Mouse (Mus musculus) megakaryocyte, embryonic 14.5 days (primary cell): ENCODE measurements around the gene Adgb. TPM values are rescaled to one million over a fixed set of nuclear protein-coding genes. Genes with fewer than 3 reads are reported as not detected.
A peak's percentile ranks its signal among the peaks of the same experiment; 100 is the strongest.

ENCODE experiments used
- H3K27me3 ChIP-seq: replicated peaks from 2 replicates; pipeline ENCODE3; 2012; ENCODE audit warnings: inconsistent platforms
- H3K36me3 ChIP-seq: replicated peaks from 2 replicates; pipeline ENCODE3; 2012; ENCODE audit warnings: low read length, inconsistent platforms, mixed read lengths
- H3K4me1 ChIP-seq: 2 replicates; pipeline ENCODE4 v1.6.1; 2012; ENCODE audit warnings: inconsistent platforms
- H3K4me3 ChIP-seq: replicated peaks from 2 replicates; pipeline ENCODE3; 2012; ENCODE audit warnings: moderate library complexity, mild to moderate bottlenecking, inconsistent platforms
- H3K9me3 ChIP-seq: 2 replicates; pipeline ENCODE4 v1.6.1; 2012; ENCODE audit warnings: inconsistent platforms
- FLI1 ChIP-seq: IDR thresholded peaks from 2 replicates; pipeline ENCODE4 v1.6.1; 2012; ENCODE audit warnings: low read length, inconsistent platforms, mixed read lengths
- GATA1 ChIP-seq: IDR thresholded peaks from 3 replicates; pipeline ENCODE4 v1.6.1; 2012; ENCODE audit warnings: mixed read lengths, low read length, inconsistent platforms, borderline replicate concordance
- polyA plus RNA-seq: library from polyadenylated mRNA; stranded (reverse); fragments of >175 nt; gene quantifications from 2 replicates; pipeline ENCODE4 v1.2.3, GENCODE M21; 2012; ENCODE audit warnings: low replicate concordance; ENCODE audit not compliant: insufficient read depth

Gene Adgb
- polyA plus RNA-seq, 1 experiment: 0.13 TPM

DNA sequence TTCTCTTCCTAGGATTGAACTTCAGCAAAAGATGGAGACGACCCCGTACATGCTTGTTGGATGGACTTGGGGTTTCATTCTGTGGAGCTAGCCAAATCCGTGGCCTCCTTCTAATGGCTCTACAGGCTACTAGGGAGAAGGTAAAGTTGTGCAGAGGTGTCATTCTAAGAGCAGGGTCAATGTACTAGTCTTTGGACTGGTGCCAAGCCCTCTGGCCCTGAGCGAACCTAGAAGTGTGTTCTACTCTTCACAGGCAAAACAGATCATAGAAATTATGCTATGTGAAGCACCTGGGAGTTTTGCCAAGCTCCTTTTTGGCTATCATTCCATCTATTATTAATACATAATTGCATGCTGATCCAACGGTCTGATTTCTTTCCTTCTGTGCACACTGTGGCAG lies 157.6 kb downstream of the Adgb start:
- H3K9me3 ChIP-seq: no peaks in the 10 kb centered on the region
- TF ChIP-seq GATA1 (no peak), FLI1 (no peak)
- peaks cover 54% of the 10 kb centered on the region for H3K4me1 ChIP-seq

DNA sequence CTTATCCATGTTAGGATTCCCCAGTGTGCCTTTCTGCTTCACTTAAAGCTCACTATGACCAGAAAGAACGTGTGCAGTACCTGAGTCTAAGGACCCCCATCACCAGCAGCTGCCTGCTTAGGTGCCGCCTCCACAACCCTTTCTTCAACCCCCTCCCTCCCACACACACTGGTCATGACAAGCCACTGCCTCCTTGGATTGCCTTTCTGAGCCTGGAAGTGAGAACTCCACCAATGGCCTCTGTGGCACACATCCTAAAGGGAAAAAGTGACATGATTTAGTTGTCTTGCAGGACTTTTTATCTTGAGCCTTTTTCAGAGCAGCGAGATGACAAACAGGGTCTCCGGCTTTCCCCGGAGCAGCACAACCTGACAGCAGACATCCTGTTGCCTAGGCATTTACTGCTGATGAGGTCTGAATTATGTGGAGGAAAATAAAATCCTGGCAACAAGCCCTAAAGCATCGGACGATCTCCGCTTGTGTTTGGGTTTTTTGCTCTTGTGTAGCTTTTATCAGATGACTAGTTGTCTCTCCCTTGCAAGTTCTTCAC lies 162.2 kb downstream of the Adgb start:
- Histone ChIP-seq H3K27me3 (no peaks in the 10 kb centered on the region), H3K4me3 (no peak overlapping the region), H3K4me1 (peaks cover 50% of the 10 kb centered on the region), H3K9me3 (no peaks in the 10 kb centered on the region), H3K36me3 (peaks cover 2% of the 10 kb centered on the region)
- no peak for TF ChIP-seq FLI1
- no peak for TF ChIP-seq GATA1

More for the DNA sequence above, 157.6 kb downstream of the Adgb start:
- H3K4me3 ChIP-seq: no peak overlapping the region
- H3K36me3 ChIP-seq: peaks cover 2% of the 10 kb centered on the region
- no peaks in the 10 kb centered on the region for H3K27me3 ChIP-seq

DNA sequence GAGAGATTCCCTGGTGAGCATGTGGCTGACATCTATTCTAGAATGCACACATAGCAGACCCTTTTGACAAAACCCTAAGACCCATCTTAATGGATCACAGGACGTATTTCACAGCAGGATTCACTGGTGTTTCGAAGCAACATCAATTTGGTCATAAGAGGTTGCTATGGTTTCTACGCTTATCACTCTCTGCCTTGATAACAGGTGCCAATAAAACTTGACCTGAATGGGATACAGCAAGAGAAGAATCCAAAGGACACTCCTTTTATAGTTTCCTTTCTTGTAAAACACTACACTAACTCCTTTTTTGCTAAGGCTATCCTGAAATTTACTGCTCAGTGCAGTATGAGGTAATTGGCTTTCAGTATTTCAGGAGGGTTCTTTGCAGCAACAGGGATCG lies 163.1 kb downstream of the Adgb start:
- TF ChIP-seq FLI1 (no peak), GATA1 (no peak)
- Histone ChIP-seq H3K36me3 (peaks cover 2% of the 10 kb centered on the region), H3K27me3 (no peaks in the 10 kb centered on the region), H3K9me3 (no peaks in the 10 kb centered on the region), H3K4me1 (peaks cover 52% of the 10 kb centered on the region), H3K4me3 (no peak overlapping the region)

DNA sequence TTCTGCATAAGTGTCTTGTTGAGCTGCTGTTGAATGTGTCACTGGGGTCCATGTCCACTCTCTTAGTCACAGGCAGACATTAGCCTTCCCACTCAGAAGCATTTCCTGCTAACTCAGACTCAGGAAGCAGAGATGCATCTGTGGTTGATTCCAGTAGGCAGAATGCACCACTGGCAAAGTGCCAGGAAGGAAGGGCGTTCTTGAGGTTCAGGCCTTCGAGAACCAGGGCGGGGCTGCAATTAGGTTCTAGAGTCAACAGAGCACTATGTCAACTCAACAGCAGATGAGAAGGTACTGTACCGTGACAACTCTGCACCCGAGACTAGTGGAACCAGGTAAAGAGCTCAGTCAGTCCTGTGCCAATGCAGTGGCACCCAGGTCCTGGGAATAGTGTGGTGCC lies 164.7 kb downstream of the Adgb start:
- TF ChIP-seq FLI1 (no peak), GATA1 (no peak)
- H3K27me3 ChIP-seq: no peaks in the 10 kb centered on the region
- peaks cover 54% of the 10 kb centered on the region for H3K4me1 ChIP-seq
- H3K36me3 ChIP-seq: peaks cover 2% of the 10 kb centered on the region
- no peaks in the 10 kb centered on the region for H3K9me3 ChIP-seq
- peak overlapping the region; percentile 73 for H3K4me3 ChIP-seq

DNA sequence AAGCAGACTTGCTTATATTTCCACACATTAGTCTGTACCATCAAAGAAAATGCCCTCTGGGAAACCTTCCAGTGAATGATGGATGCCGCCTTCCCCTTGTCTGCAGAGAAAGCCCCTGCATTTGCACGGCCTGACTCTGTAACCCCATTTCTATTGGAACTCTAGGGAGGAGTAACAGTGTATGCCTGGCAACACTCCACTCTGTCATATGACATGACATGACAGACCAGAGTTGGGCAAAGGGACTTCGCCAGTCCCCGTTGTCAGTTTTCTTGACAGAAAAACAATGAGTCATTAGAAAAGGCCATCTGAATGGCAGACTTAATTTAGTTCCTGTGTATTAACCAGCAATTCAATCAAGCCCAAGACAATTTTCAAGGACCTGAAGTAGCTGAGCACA lies 167.8 kb downstream of the Adgb start:
- H3K27me3 ChIP-seq: no peaks in the 10 kb centered on the region
- peak overlapping the region; percentile 54 for H3K4me3 ChIP-seq
- H3K9me3 ChIP-seq: no peaks in the 10 kb centered on the region
- no peaks in the 10 kb centered on the region for H3K36me3 ChIP-seq
- TF ChIP-seq GATA1 (no peak), FLI1 (no peak)
- H3K4me1 ChIP-seq: peaks cover 62% of the 10 kb centered on the region

DNA sequence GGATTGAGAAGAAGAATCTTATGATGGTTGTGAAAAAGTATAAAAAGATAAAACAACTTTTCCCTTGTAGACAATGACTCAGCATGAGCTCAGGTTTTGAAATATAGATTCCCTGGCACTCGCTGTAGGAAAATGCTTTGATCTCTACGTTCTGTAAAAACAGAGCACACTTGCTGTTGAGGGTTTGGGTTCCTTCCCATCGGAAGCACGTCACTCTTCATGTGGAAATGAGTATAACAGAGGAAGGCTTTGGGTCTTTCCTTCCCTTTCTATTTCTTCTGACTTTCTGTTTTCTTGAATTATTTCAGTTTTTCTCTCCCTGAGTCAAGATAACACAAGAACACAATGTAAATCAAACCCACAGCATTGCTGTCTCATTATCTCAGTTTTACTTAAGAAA lies 170.4 kb downstream of the Adgb start:
- Histone ChIP-seq H3K4me3 (no peak overlapping the region), H3K4me1 (peaks cover 44% of the 10 kb centered on the region), H3K27me3 (no peaks in the 10 kb centered on the region), H3K9me3 (no peaks in the 10 kb centered on the region), H3K36me3 (no peaks in the 10 kb centered on the region)
- TF ChIP-seq GATA1: no peak
- TF ChIP-seq FLI1: no peak

DNA sequence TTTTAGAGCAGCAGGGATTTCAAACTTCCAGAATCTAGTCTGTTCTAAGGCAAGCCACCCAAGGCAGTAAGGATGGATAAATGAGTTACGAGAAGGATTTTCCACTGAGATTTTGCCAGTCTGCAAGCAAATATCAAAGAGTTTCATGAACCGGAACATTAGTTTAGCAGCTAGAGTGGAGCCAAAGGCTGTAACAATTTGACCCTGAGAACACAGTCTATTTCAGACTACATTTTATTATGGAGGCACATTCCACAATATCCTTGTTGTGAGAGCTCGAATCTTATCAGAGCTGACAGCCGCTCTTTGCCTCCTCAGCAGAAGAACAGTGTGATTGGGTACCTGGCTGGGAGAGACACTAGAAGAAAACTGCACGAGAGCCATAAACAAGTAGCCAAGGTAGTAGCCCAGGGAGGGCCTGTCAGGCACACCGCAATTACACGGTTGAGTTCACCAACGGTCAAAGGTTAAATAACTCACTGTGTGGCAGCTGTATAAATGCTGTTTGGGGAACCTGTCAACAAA lies 171.1 kb downstream of the Adgb start:
- no peak overlapping the region for H3K4me3 ChIP-seq
- H3K4me1 ChIP-seq: peaks cover 44% of the 10 kb centered on the region
- H3K27me3 ChIP-seq: no peaks in the 10 kb centered on the region
- no peaks in the 10 kb centered on the region for H3K36me3 ChIP-seq
- TF ChIP-seq FLI1 (no peak), GATA1 (no peak)
- no peaks in the 10 kb centered on the region for H3K9me3 ChIP-seq

DNA sequence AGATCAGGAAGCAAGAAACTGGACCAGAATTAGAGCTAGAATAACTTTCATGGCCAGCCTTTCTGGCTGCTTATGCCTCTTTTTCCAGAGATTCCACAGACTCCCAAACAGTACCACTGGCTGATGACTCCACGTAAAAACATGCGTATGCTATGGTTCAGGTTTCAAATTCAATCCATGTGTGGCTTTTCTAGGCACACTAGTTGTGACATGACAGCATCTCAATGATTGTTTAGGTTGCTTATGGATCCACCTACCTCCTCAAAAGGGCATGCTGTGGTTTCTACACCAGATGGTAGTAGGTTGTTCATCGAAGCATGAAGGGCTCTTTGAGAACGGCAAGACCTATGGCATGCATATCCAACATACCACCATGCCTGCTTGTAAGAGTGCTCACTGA lies 172.1 kb downstream of the Adgb start:
- peaks cover 41% of the 10 kb centered on the region for H3K4me1 ChIP-seq
- H3K4me3 ChIP-seq: no peak overlapping the region
- no peaks in the 10 kb centered on the region for H3K27me3 ChIP-seq
- no peaks in the 10 kb centered on the region for H3K36me3 ChIP-seq
- H3K9me3 ChIP-seq: no peaks in the 10 kb centered on the region
- TF ChIP-seq GATA1: no peak
- TF ChIP-seq FLI1: no peak

DNA sequence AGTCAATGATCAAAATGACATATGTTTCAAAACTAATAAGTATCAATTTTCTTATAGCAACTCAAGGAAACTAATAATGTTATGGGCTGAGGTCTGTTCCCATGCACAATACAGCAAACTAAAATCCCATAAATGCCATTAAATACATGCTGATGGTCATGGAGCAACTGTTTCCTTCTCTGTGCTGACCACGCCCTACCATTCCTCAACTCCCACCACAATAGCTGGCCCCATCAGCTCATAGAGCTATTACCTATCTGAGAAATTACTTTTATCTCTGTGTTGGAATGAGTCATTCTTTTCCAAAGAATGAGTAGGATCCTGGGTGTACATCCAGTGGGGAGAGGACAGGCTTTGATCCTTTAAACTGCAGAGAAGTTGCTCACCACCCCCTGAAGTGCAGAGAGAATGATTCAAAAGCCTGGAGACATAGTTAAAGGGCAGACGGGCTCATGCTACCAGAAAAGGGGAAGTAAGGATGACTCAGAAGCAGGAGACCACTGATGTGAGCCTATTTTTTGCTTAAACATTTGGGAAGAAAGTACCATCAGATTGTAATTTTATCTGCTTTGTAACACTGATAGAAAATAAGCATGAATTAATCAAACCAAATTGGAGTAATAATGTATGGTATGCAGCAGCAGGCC lies 184.8 kb downstream of the Adgb start:
- H3K4me3 ChIP-seq: no peak overlapping the region
- H3K27me3 ChIP-seq: no peaks in the 10 kb centered on the region
- no peaks in the 10 kb centered on the region for H3K36me3 ChIP-seq
- no peaks in the 10 kb centered on the region for H3K9me3 ChIP-seq
- peaks cover 32% of the 10 kb centered on the region for H3K4me1 ChIP-seq
- TF ChIP-seq FLI1: no peak
- TF ChIP-seq GATA1: no peak

Other genes starting within 250 kb of the Adgb start
- gene Rab32, start 85.9 kb upstream of the Adgb start, polyA plus RNA-seq: 18.0 and 39.6 TPM in 2 replicates
- gene Gm10944, start 209.0 kb upstream of the Adgb start, polyA plus RNA-seq: not detected in 2 replicates